Mouse (Mus musculus): ENCODE results near the gene Pdzrn4. TPM values are rescaled to one million over a fixed set of nuclear protein-coding genes. Genes with fewer than 3 reads are reported as not detected.
A peak's percentile ranks its signal among the peaks of the same experiment; 100 is the strongest.

The Pdzrn4 gene
- polyA plus RNA-seq, 1 experiment from 2014 or later, result 35.5 TPM

- Histone ChIP-seq H3K27me3 (replicated peaks) (no peaks in the 10 kb centered on the region), H3K9me3 (no peaks in the 10 kb centered on the region), H3K27ac (no peak overlapping the region), H3K4me3 (no peak overlapping the region), H3K4me2 (no peak overlapping the region), H3K4me1 (no peaks in the 10 kb centered on the region), H3K36me3 (replicated peaks) (no peaks in the 10 kb centered on the region), H3K9ac (no peak overlapping the region)
- WGBS, result 79% methylated on average over 8 of the region's 8 CpGs
- ATAC-seq (replicated peaks), result no peak
These were observed 112.7 kb downstream of the Pdzrn4 start for GRCm38 (mm10) chr15:92509372-92509771.

- WGBS, result 61% methylated on average over 1 of the region's 1 CpGs
- Histone ChIP-seq H3K4me3 (no peak overlapping the region), H3K9ac (no peak overlapping the region), H3K4me2 (no peak overlapping the region), H3K27ac (no peak overlapping the region), H3K36me3 (replicated peaks) (no peaks in the 10 kb centered on the region), H3K9me3 (no peaks in the 10 kb centered on the region), H3K4me1 (peaks cover 7% of the 10 kb centered on the region), H3K27me3 (replicated peaks) (peaks cover 4% of the 10 kb centered on the region; the same call in 1 of the 2 replicates)
- no peak for ATAC-seq (replicated peaks)
These were observed 119.0 kb downstream of the Pdzrn4 start for GRCm38 (mm10) chr15:92515651-92516050.

GRCm38 (mm10) chr15:92520677-92521225 is 124.1 kb downstream of the Pdzrn4 start:
- H3K27ac ChIP-seq, result peak overlapping the region; percentile 55
- H3K9ac ChIP-seq, result no peak overlapping the region

GRCm38 (mm10) chr15:92521686-92522085 is 125.0 kb downstream of the Pdzrn4 start:
- Histone ChIP-seq H3K36me3 (replicated peaks) (no peaks in the 10 kb centered on the region), H3K4me2 (peak overlapping the region; percentile 37), H3K9ac (no peak overlapping the region), H3K27me3 (replicated peaks) (peaks cover 2% of the 10 kb centered on the region; the same call in 1 of the 2 replicates), H3K4me1 (peaks cover 16% of the 10 kb centered on the region), H3K9me3 (no peaks in the 10 kb centered on the region), H3K27ac (0 out of 2 replicates have a peak overlapping the region, but pooled peaks have one; percentile 29), H3K4me3 (no peak overlapping the region)
- 20% methylated on average over 7 of the region's 7 CpGs for WGBS
- ATAC-seq (replicated peaks), result no peak

More at GRCm38 (mm10) chr15:92520677-92521225, 124.1 kb downstream of the Pdzrn4 start:
- H3K4me2 ChIP-seq, result peak overlapping the region; percentile 37
- H3K4me1 ChIP-seq, result peaks cover 16% of the 10 kb centered on the region
- H3K36me3 ChIP-seq (replicated peaks), result no peaks in the 10 kb centered on the region
- peaks cover 4% of the 10 kb centered on the region; the same call in 1 of the 2 replicates for H3K27me3 ChIP-seq (replicated peaks)
- no peaks in the 10 kb centered on the region for H3K9me3 ChIP-seq
- ATAC-seq (replicated peaks), result peak; percentile 75; the same call in 1 of the 2 replicates
- 32% methylated on average over 19 of the region's 19 CpGs for WGBS
- H3K4me3 ChIP-seq, result no peak overlapping the region; the same call in 1 of the 2 replicates

- WGBS, result 15% methylated on average over 2 of the region's 2 CpGs
- no peak overlapping the region for H3K27ac ChIP-seq
- H3K4me1 ChIP-seq, result peaks cover 16% of the 10 kb centered on the region
These were observed 128.2 kb downstream of the Pdzrn4 start for GRCm38 (mm10) chr15:92524917-92525316.

GRCm38 (mm10) chr15:92525416-92525815 is 128.7 kb downstream of the Pdzrn4 start:
- no peaks in the 10 kb centered on the region for H3K36me3 ChIP-seq (replicated peaks)
- peaks cover 15% of the 10 kb centered on the region for H3K4me1 ChIP-seq
- H3K4me3 ChIP-seq, result no peak overlapping the region
- no peak overlapping the region for H3K9ac ChIP-seq
- no peaks in the 10 kb centered on the region for H3K27me3 ChIP-seq (replicated peaks)
- no peak overlapping the region for H3K27ac ChIP-seq
- H3K4me2 ChIP-seq, result no peak overlapping the region
- 92% methylated on average over 9 of the region's 9 CpGs for WGBS
- no peak for ATAC-seq (replicated peaks)
- no peaks in the 10 kb centered on the region for H3K9me3 ChIP-seq

More at GRCm38 (mm10) chr15:92524917-92525316, 128.2 kb downstream of the Pdzrn4 start:
- Histone ChIP-seq H3K27me3 (replicated peaks) (no peaks in the 10 kb centered on the region), H3K4me2 (no peak overlapping the region), H3K36me3 (replicated peaks) (no peaks in the 10 kb centered on the region), H3K4me3 (no peak overlapping the region), H3K9ac (no peak overlapping the region), H3K9me3 (no peaks in the 10 kb centered on the region)
- no peak for ATAC-seq (replicated peaks)

- Histone ChIP-seq H3K9me3 (no peaks in the 10 kb centered on the region), H3K4me2 (no peak overlapping the region), H3K4me1 (0 out of 2 replicates have a peak, but pooled peaks cover 3% of the 10 kb centered on the region), H3K9ac (no peak overlapping the region), H3K27me3 (replicated peaks) (no peaks in the 10 kb centered on the region), H3K27ac (no peak overlapping the region), H3K36me3 (replicated peaks) (no peaks in the 10 kb centered on the region), H3K4me3 (no peak overlapping the region)
- no peak for ATAC-seq (replicated peaks)
- 69% methylated on average over 4 of the region's 4 CpGs for WGBS
These were observed 130.1 kb downstream of the Pdzrn4 start for GRCm38 (mm10) chr15:92526731-92527130.

- no peak overlapping the region for H3K4me2 ChIP-seq
- H3K4me1 ChIP-seq, result no peaks in the 10 kb centered on the region
- 8% methylated on average over 1 of the region's 1 CpGs for WGBS
- no peaks in the 10 kb centered on the region for H3K9me3 ChIP-seq
- H3K36me3 ChIP-seq (replicated peaks), result no peaks in the 10 kb centered on the region
- no peak for ATAC-seq (replicated peaks)
- no peak overlapping the region for H3K9ac ChIP-seq
- no peak overlapping the region for H3K27ac ChIP-seq
- H3K27me3 ChIP-seq (replicated peaks), result no peaks in the 10 kb centered on the region
- H3K4me3 ChIP-seq, result no peak overlapping the region
These were observed 146.6 kb downstream of the Pdzrn4 start for GRCm38 (mm10) chr15:92543252-92543651.

- WGBS, result 65% methylated on average over 9 of the region's 9 CpGs
- no peak for ATAC-seq (replicated peaks)
- H3K9me3 ChIP-seq, result no peaks in the 10 kb centered on the region
- H3K4me3 ChIP-seq, result no peak overlapping the region
- no peak overlapping the region for H3K27ac ChIP-seq
- no peaks in the 10 kb centered on the region for H3K36me3 ChIP-seq (replicated peaks)
- no peak overlapping the region for H3K4me2 ChIP-seq
- no peaks in the 10 kb centered on the region for H3K27me3 ChIP-seq (replicated peaks)
- no peaks in the 10 kb centered on the region for H3K4me1 ChIP-seq
- no peak overlapping the region for H3K9ac ChIP-seq
These were observed 150.7 kb downstream of the Pdzrn4 start for GRCm38 (mm10) chr15:92547294-92547911.

- H3K27me3 ChIP-seq (replicated peaks), result no peaks in the 10 kb centered on the region
- no peaks in the 10 kb centered on the region for H3K4me1 ChIP-seq
- H3K36me3 ChIP-seq (replicated peaks), result no peaks in the 10 kb centered on the region
- no peak overlapping the region for H3K4me3 ChIP-seq
- no peak overlapping the region for H3K9ac ChIP-seq
- ATAC-seq (replicated peaks), result no peak
- H3K27ac ChIP-seq, result no peak overlapping the region
- H3K9me3 ChIP-seq, result no peaks in the 10 kb centered on the region
- 70% methylated on average over 7 of the region's 7 CpGs for WGBS
- H3K4me2 ChIP-seq, result no peak overlapping the region
These were observed 158.4 kb downstream of the Pdzrn4 start for GRCm38 (mm10) chr15:92555012-92555574.

GRCm38 (mm10) chr15:92555716-92556115 is 159.0 kb downstream of the Pdzrn4 start:
- no peak overlapping the region for H3K9ac ChIP-seq
- H3K27ac ChIP-seq, result no peak overlapping the region
- no peak overlapping the region for H3K4me3 ChIP-seq
- no peaks in the 10 kb centered on the region for H3K27me3 ChIP-seq (replicated peaks)
- no peak for ATAC-seq (replicated peaks)
- 79% methylated on average over 3 of the region's 3 CpGs for WGBS
- no peaks in the 10 kb centered on the region for H3K4me1 ChIP-seq
- no peak overlapping the region for H3K4me2 ChIP-seq
- no peaks in the 10 kb centered on the region for H3K36me3 ChIP-seq (replicated peaks)
- no peaks in the 10 kb centered on the region for H3K9me3 ChIP-seq

- 92% methylated on average over 5 of the region's 5 CpGs for WGBS
- no peak for ATAC-seq (replicated peaks)
- no peaks in the 10 kb centered on the region for H3K4me1 ChIP-seq
- H3K9me3 ChIP-seq, result no peaks in the 10 kb centered on the region
- H3K27ac ChIP-seq, result no peak overlapping the region
- H3K4me3 ChIP-seq, result no peak overlapping the region
- no peaks in the 10 kb centered on the region for H3K36me3 ChIP-seq (replicated peaks)
- no peaks in the 10 kb centered on the region for H3K27me3 ChIP-seq (replicated peaks)
- H3K4me2 ChIP-seq, result no peak overlapping the region
- no peak overlapping the region for H3K9ac ChIP-seq
These were observed 161.9 kb downstream of the Pdzrn4 start for GRCm38 (mm10) chr15:92558592-92558991.

Measured in midbrain, embryonic 15.5 days (tissue).